Mouse (Mus musculus) heart, adult 2 months (tissue): ENCODE measurements around the gene Muc3. TPM values are rescaled to one million over a fixed set of nuclear protein-coding genes. Genes with fewer than 3 reads are reported as not detected.
"Not testable (repeated sequence)": the region's sequence is repeated elsewhere in the genome, so short reads cannot be mapped to it uniquely, and the experiment has no call there.

Experiments used
- DNase-seq, 2 experiments: peaks; one replicate each; pipeline ENCODE4 v3.0.0; 2021
- H3K27ac ChIP-seq: fragments of 200-600 bp; 2 replicates; pipeline ENCODE4 v1.8.1; 2022
- H3K27me3 ChIP-seq: fragments of 200-500 bp; 2 replicates; pipeline ENCODE4 v1.6.1; 2012; ENCODE audit warnings: mild to moderate bottlenecking, low read length, inconsistent platforms, mixed read lengths; ENCODE audit not compliant: control insufficient read depth, insufficient read depth
- H3K36me3 ChIP-seq: fragments of 200-500 bp; 2 replicates; pipeline ENCODE4 v1.6.1; 2012; ENCODE audit warnings: low read length, inconsistent platforms; ENCODE audit not compliant: control insufficient read depth, insufficient read depth
- H3K4me1 ChIP-seq: fragments of 200-500 bp; 2 replicates; pipeline ENCODE4 v1.6.1; 2011; ENCODE audit warnings: low read length; ENCODE audit not compliant: control insufficient read depth, insufficient read depth
- H3K4me3 ChIP-seq: fragments of 200-600 bp; 2 replicates; pipeline ENCODE4 v1.8.1; 2022
- H3K79me2 ChIP-seq: fragments of 200-500 bp; replicated peaks from 2 replicates; pipeline ENCODE4 v1.6.1; 2012; ENCODE audit warnings: mild to moderate bottlenecking, inconsistent platforms, low read length, moderate library complexity, mixed read lengths; ENCODE audit not compliant: control insufficient read depth, insufficient read depth
- H3K9ac ChIP-seq: fragments of 200-500 bp; 2 replicates; pipeline ENCODE4 v1.6.1; 2012; ENCODE audit warnings: low read depth, mild to moderate bottlenecking, control low read depth, inconsistent platforms, low read length, mixed read lengths
- CTCF ChIP-seq: fragments of 200-600 bp; IDR thresholded peaks from 2 replicates; pipeline ENCODE4 v1.8.1; 2022; ENCODE audit warnings: antibody characterized with exemption, mild to moderate bottlenecking, moderate library complexity
- EP300 ChIP-seq: fragments of 200-500 bp; IDR thresholded peaks from 2 replicates; pipeline ENCODE4 v1.6.1; 2011; ENCODE audit warnings: low read depth, low read length, control low read depth; ENCODE audit not compliant: insufficient read depth
- POLR2A ChIP-seq: fragments of 200-500 bp; IDR thresholded peaks from 2 replicates; pipeline ENCODE4 v1.6.1; 2011; ENCODE audit warnings: mild to moderate bottlenecking, low read depth, low read length, control low read depth; ENCODE audit not compliant: insufficient read depth
- WGBS: fragments of 180-500 bp; shearing (Covaris S2); methylation state at CpG from one replicate; pipeline ENCODE4 v1.1.7; 2018; 5-methylcytosine and 5-hydroxymethylcytosine counted together
- intact Hi-C: fragments of 180-260 bp; cut with DNase I; formaldehyde crosslinking; loops from one replicate; pipeline ENCODE4 v1.15.1; 2025
- polyA plus RNA-seq: library from polyadenylated mRNA; depleted of rRNA; stranded (reverse); fragments of >200 nt; gene quantifications from 2 replicates; pipeline ENCODE4 v1.2.3, GENCODE M21; 2012
- total RNA-seq, 2 experiments: library from RNA; stranded (reverse); gene quantifications; 2 replicates each; pipeline ENCODE4 v1.2.3; 2021

The Muc3 gene
- total and polyA plus RNA-seq, 3 experiments: not detected

GRCm38 (mm10) chr5:137121280-137121679 is 27.8 kb downstream of the Muc3 start:
- WGBS: 74% methylated on average over 4 of the region's 4 CpGs
- H3K79me2 ChIP-seq: no peaks in the 10 kb centered on the region
- no peak overlapping the region for H3K9ac ChIP-seq
- no peaks in the 10 kb centered on the region for H3K36me3 ChIP-seq
- peaks cover 4% of the 10 kb centered on the region for H3K4me1 ChIP-seq
- no peak overlapping the region for H3K27ac ChIP-seq
- intact Hi-C loops: no loop called here
- H3K27me3 ChIP-seq: no peaks in the 10 kb centered on the region
- TF ChIP-seq EP300: no peak
- TF ChIP-seq POLR2A: no peak
- no peak for TF ChIP-seq CTCF
- DNase-seq: no peak
- no peak overlapping the region for H3K4me3 ChIP-seq

- intact Hi-C loops: no loop called here
- Histone ChIP-seq H3K79me2 (peaks cover 2% of the 10 kb centered on the region; the same call in 1 of the 2 replicates), H3K4me1 (peaks cover 8% of the 10 kb centered on the region), H3K27me3 (no peaks in the 10 kb centered on the region), H3K4me3 (no peak overlapping the region), H3K9ac (no peak overlapping the region), H3K36me3 (no peaks in the 10 kb centered on the region), H3K27ac (no peak overlapping the region)
- TF ChIP-seq CTCF: no peak
- TF ChIP-seq EP300: no peak
- no peak for DNase-seq
- WGBS: 86% methylated on average over 4 of the region's 4 CpGs
These were observed 30.2 kb downstream of the Muc3 start for GRCm38 (mm10) chr5:137118878-137119277.

GRCm38 (mm10) chr5:137117994-137118393 is 31.1 kb downstream of the Muc3 start:
- intact Hi-C loops: not testable (repeated sequence)

GRCm38 (mm10) chr5:137116987-137117386 is 32.1 kb downstream of the Muc3 start:
- DNase-seq: no peak

More at GRCm38 (mm10) chr5:137117994-137118393, 31.1 kb downstream of the Muc3 start:
- not testable (repeated sequence) for H3K79me2 ChIP-seq, H3K36me3 ChIP-seq, H3K4me3 ChIP-seq, H3K9ac ChIP-seq, H3K27ac ChIP-seq, H3K27me3 ChIP-seq, H3K4me1 ChIP-seq, DNase-seq
- 89% methylated on average over 3 of the region's 3 CpGs for WGBS

GRCm38 (mm10) chr5:137115866-137116847 is 33.0 kb downstream of the Muc3 start, which contains the start of gene Trim56:
Trim56 (minus strand) TSS chr5:137116209.
- H3K79me2 ChIP-seq: peaks cover 2% of the 10 kb centered on the region; the same call in 1 of the 2 replicates
- no peak for TF ChIP-seq CTCF
- TF ChIP-seq EP300: peak; percentile 40; the same call in 1 of the 2 replicates
- peak; percentile 75 for TF ChIP-seq POLR2A
- peak within 1 kb of the TSS; percentile 88 for H3K9ac ChIP-seq
- DNase-seq: peak; percentile 88 to 91
- H3K4me1 ChIP-seq: peaks cover 6% of the 10 kb centered on the region
- H3K27ac ChIP-seq: peak within 1 kb of the TSS; percentile 95
- H3K27me3 ChIP-seq: no peaks in the 10 kb centered on the region
- WGBS: 6% methylated on average over 29 of the region's 29 CpGs
- intact Hi-C loops: no loop called here
- H3K4me3 ChIP-seq: peak within 1 kb of the TSS; percentile 78
- H3K36me3 ChIP-seq: no peaks in the 10 kb centered on the region

More at GRCm38 (mm10) chr5:137116987-137117386, 32.1 kb downstream of the Muc3 start:
- Histone ChIP-seq H3K4me3 (no peak overlapping the region), H3K4me1 (peaks cover 6% of the 10 kb centered on the region), H3K9ac (no peak overlapping the region), H3K79me2 (peaks cover 2% of the 10 kb centered on the region; the same call in 1 of the 2 replicates), H3K27ac (peak overlapping the region; percentile 95; the same call in 1 of the 2 replicates), H3K36me3 (no peaks in the 10 kb centered on the region), H3K27me3 (no peaks in the 10 kb centered on the region)
- TF ChIP-seq CTCF (no peak), EP300 (no peak), POLR2A (no peak)
- WGBS: 92% methylated on average over 2 of the region's 2 CpGs
- intact Hi-C loops: no loop called here

- peak overlapping the region; percentile 88 for H3K9ac ChIP-seq
- intact Hi-C loops: no loop called here
- WGBS: 52% methylated on average over 9 of the region's 9 CpGs
- H3K27ac ChIP-seq: peak overlapping the region; percentile 95
- H3K27me3 ChIP-seq: no peaks in the 10 kb centered on the region
- H3K36me3 ChIP-seq: no peaks in the 10 kb centered on the region
- no peak for TF ChIP-seq CTCF
- TF ChIP-seq POLR2A: no peak
- TF ChIP-seq EP300: no peak
- peak overlapping the region; percentile 78 for H3K4me3 ChIP-seq
- H3K79me2 ChIP-seq: peaks cover 2% of the 10 kb centered on the region; the same call in 1 of the 2 replicates
- peaks cover 6% of the 10 kb centered on the region for H3K4me1 ChIP-seq
- no peak for DNase-seq
These were observed 34.1 kb downstream of the Muc3 start for GRCm38 (mm10) chr5:137114891-137115561.
